Mouse (Mus musculus): ENCODE measurements around the gene Sdk1. TPM values are rescaled to one million over a fixed set of nuclear protein-coding genes. Genes with fewer than 3 reads are reported as not detected.

Sdk1 gene
- total RNA-seq, 2 experiments from 2014 or later: 14.0 to 15.4 TPM

DNA sequence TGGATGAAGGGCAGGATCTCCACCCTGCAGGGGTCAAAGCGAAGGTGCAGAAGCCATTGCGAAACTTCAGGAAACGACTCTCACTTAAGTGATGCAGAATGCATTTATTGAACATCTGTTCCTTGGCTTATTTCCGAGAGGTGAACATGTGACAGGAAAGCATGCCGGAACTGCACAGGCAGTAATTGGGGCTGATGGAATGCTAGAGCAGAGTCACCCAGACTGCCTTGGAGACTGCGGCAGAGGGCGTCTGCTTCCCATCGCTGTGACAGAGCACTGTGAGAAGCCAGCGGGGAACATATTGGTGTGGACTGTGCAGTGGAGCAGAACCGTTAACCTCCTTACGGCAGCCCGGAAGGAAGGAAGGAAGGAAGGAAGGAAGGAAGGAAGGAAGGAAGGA is 783.2 kb downstream of the Sdk1 start:
- no peak for DNase-seq (ENCODE audit: low spot score in 2 of 2)
- intact Hi-C loops (cut with DNase I): no loop called here

DNA sequence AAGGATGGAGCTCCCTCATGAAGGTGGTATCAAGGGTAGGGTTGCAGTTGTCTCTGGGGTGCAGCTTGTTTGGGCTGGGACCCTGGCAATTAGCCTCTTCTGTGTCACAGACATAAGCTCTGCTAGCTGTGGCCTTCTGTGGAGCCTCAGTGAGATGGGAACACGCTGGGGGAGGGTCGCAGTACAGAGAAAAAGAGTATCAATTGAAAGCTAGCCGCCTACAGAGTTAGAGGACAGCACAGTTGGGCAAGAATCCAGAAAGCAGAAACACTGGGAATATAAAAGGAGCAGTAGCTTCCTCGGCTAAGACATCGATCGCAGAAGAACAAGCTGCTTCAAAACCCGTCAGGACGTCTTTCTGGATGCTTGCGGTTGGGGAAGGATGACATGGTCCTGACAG is 795.2 kb downstream of the Sdk1 start:
- peak; percentile 41 to 62 for DNase-seq (ENCODE audit: low spot score in 2 of 2)
- intact Hi-C loops (cut with DNase I): no loop called here

DNA sequence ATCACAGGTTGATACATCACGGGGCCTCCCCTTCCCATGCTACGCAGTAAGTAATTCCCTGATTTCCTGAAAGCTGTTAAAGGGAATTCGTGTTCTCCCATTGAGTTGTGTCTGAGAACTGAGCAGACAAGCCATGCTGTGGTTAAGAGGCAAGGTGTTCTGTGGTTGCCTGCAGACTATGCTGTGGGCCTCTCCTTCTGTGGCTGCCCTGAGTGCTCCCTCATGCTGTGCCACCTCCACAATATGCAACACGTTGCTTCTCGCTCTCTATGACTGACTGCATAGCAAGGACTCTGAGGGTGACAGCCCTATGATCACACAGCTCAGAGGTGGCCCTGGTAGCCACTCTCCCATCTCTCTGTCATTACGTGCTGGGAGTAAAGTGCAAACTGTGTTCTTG is 797.9 kb downstream of the Sdk1 start:
- DNase-seq (ENCODE audit: low spot score in 2 of 2): no peak
- intact Hi-C loops (cut with DNase I): no loop called here

DNA sequence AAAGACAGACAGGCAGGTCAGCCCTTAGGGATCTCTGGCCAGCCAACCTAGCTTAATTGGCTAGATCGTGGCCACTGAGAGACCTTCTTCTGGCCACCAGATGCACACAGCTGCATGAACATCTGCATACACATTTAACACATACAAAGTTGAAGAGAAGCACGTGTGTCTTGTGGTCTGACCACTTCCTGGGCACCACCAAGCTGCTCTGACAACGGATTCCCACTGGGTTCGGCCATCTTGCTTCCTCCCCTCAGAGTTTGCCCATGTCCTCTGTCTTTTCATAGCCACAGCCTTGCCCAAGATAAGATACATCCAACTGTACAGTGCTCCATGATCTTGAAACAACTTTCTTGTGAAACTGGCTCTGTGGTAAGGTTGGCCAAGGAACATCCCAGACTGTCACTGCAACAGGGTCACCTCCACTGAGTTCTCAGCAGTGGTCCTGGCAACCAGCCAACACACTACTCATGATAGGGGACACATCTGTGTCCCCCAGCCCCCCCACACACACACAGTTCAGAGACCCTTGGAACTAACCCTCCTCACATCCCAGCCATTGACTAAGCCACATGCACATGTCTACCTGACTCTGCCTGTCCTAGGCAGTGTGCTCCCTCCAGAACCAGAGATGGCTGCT is 798.7 kb downstream of the Sdk1 start:
- intact Hi-C loops (cut with DNase I): no loop called here
- DNase-seq (ENCODE audit: low spot score in 2 of 2): no peak

DNA sequence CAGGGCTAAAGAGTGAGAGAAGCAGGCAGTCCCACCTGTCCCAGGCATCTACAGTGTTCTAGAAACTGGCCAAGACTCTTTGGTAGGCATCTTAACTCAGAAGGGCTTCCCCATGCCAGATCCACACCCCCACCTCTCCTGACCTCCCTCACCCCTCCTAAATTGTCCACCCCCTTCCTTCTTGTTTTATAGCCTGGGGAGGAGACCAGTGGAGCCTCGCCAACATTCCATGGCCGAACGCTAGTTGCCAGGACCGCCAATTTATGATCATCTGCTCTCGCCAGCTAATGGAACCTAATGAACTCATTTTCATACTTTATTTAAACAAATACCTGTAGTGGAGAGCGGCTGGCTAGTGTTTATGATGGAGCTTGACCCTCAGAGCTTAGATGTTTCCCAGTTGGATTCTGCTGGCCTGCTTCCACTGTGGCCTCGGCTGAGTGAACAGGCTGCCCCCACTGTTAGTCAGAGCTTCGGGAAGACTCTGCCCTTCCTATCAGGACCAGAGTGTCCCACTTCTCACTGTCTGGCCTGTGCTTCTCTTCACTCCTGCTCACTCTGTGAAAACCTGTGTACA is 800.0 kb downstream of the Sdk1 start:
- DNase-seq (ENCODE audit: low spot score in 2 of 2): no peak
- intact Hi-C loops (cut with DNase I): no loop called here

DNA sequence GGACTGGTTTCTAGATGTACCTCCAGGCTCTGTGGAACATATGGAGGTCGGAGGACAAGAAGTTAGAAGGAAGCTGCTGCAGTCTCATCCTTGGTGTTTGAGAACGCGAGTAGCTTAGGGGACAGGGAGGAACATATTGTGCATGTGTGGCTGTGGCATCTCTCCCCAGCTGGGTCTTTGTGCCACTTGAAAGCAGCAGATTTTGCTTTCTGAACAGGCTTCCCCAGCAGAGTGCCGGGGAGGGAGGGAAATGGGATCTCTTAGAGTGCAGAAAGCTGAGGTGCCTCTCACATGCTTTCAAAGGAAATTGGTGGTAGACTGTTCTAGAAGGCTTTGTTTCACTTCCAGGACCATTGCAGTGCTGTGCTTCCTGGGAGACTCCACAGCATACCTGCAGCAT is 820.5 kb downstream of the Sdk1 start:
- intact Hi-C loops (cut with DNase I): no loop called here
- DNase-seq (ENCODE audit: low spot score in 2 of 2): peak in 1 of 2 experiments; percentile 26

DNA sequence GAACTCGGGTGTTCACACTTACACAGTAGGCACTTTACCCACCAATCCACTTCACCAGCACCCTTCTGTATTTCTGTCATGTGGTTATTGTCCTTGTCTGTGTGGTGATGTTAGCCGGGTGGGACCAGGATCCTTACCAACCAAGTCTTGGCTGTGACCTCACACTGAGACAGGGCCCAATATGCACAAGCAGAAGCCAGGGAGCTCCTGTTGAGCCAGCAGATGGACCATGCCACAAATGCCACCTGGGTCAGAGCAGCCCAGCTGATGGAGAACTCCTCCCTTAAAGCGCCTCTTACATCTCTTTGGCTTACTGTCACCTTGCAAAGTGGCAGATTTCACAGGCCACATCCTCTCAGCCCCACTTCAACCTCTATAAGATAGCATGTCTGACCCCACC is 830.0 kb downstream of the Sdk1 start:
- intact Hi-C loops (cut with DNase I): no loop called here
- DNase-seq (ENCODE audit: low spot score in 2 of 2): no peak

DNA sequence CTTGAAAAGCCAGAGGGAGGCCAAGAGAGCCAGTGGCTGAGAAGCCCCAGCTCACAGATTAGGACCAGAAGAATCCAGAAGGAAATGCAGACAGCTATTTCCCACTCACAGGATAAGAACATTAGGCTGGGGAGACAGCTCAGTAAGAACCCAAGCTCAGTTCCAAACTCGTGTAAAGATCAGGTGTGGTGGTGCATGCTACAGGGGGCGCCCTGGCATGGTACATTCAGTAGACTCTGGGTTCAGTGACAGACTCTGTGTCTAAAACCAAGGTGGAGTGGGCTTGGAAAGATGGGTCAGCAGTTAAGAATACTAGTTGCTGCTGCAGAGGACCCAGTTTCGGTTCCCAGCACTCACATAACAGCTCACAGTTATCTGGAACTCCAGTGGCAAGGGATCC is 832.6 kb downstream of the Sdk1 start:
- DNase-seq (ENCODE audit: low spot score in 2 of 2): no peak
- intact Hi-C loops (cut with DNase I): no loop called here

DNA sequence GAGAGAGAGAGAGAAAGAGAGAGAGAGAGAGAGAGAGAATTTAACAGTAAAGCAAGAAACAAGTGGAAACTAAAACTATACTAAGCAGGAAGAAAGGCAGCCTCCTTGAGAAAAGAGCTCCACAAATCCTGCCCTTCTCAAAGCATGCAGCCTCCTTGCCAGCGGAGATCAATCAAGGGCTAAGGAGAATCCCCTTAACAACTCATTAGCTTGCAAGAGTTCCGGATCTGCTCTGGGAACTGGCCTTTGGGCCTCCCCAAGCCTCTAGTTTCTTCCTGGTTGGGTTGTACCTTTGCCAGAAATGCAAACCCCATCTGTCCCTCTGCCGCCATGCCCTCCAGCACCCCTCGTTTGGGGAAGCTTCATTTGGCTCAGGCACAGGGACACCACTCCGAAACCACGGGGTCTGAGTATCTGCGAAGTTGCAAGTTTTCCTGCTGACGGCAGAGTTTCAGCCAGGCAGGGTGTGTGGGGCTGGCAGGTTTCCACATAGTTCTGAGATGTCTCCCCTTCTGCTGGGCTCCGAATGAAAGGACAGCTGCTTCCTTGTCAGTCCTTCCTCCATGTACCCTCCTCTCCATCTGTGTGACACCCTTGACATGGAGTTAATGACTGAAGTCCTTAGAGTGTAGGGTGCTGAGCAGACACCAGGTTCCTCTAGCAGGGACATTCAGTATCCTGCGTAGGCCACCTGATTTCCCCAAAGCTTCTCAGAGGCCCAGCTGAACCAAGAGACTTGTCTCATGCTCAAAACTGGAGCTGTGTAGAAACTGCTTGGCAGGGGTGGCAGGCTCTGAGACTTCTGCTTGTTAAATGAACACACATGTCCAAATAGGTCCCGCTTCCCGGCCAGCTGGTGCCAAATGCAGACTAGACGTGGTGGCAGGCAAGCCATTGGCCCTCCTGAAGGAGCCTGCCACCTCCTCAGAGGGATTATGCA is 833.5 kb downstream of the Sdk1 start:
- DNase-seq (ENCODE audit: low spot score in 2 of 2): peak; percentile 68 to 87
- intact Hi-C loops (cut with DNase I): no loop called here

DNA sequence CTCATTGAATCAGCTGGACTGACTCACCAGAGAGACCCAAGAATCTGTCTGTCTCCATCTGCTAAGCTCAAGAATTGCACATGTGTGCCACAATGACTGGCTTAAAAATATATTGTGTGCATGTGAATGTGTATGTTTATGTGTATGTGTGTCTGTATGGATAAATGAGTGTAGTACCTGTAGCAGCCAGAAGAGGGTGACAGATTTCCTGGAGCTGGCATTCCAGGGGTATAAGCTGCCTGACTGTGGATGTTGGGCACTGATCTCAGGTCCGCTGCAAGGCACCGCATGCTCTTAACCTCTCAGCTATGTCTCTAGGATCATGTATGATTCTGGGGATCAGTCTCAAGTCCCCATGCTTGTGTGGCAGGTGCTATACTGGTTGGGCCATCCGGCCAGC is 839.4 kb downstream of the Sdk1 start:
- DNase-seq (ENCODE audit: low spot score in 2 of 2): no peak
- intact Hi-C loops (cut with DNase I): loop anchor here (10.0 kb wide), 1 partner anchor 234 kb away; no protein-coding TSS in a partner anchor

DNA sequence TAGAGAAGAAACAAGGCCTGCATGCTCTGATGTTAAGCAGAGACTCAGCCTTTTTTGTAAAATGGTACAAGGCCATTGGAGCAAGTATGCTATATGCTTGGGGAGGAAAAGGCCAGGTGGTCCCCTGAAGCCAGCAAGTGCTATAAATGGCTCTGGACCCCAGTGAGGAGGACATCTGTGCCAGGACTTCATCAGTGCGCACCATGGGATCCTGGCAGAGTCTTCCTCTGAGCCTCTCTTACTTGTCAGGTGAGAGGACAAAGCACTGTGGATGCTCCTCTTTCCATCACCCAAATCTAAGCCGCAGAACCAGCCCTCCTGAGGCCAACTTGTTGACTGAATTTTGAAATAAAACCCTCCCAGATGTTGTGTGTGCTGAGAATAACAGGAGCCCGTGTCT is 839.8 kb downstream of the Sdk1 start:
- intact Hi-C loops (cut with DNase I): loop anchor here (10.0 kb wide), 1 partner anchor 234 kb away; no protein-coding TSS in a partner anchor
- no peak for DNase-seq (ENCODE audit: low spot score in 2 of 2)

DNA sequence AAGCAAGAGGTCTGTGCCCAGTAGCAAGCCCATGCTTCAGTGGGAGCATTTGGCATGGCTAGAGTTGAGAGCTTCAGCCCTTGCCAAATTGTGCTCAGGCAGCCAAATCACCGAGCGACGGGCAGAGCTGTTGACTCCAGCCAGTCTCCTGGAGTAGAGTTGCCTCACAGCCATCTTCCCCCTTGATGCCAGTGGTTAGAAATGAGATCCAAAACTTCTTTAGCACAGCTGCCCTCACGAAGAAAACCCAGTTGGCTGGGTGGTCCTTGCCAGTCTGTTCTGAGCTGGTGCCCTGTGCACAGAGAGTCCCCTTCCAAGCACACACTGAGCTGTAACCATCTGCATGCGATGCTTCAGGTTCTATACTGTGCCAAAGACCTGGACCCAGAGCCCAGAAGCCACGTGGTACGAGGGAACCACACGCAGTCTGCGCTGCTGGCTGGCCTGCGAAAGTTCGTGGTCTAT is 855.1 kb downstream of the Sdk1 start:
- intact Hi-C loops (cut with DNase I): no loop called here
- no peak for DNase-seq (ENCODE audit: low spot score in 2 of 2)

DNA sequence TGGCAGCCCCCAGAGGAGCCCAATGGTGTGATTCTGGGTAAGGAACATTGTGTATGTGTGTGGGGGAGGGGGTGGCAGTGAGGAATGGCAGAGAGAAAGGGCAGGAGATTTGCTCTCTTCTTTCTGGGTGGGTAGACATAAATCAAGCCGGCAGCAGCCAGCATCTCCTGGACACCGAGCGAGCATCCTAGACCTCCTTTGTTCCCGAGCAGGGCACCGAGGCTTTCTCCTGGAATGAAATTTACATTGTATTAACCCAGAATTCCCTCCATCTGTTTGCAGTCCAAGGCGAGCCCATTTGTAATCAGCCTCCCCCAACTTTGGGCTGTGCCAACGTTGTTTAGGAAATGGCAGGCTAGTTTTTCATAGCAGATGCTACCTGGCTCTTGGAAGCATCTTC is 858.9 kb downstream of the Sdk1 start:
- no peak for DNase-seq (ENCODE audit: low spot score in 2 of 2)
- intact Hi-C loops (cut with DNase I): no loop called here

DNA sequence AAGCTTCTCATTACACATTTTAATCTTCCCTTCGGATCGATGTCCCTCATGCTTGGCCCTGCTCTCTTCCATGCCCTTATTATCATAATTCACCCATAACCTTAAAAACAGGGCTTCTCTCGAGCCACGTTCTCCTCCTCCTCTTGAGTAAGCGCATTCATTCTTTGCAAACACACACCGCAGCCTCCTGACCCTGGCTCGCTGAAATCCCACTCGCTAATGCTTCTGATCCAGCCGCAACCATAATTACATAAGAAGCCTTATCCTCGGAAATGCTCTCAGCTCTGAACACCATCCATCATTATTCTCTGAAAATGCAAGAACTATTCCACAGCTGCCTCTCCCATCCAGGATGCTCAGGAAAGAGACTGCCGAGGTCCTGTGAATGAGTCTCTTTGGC is 866.1 kb downstream of the Sdk1 start:
- no peak for DNase-seq (ENCODE audit: low spot score in 2 of 2)

DNA sequence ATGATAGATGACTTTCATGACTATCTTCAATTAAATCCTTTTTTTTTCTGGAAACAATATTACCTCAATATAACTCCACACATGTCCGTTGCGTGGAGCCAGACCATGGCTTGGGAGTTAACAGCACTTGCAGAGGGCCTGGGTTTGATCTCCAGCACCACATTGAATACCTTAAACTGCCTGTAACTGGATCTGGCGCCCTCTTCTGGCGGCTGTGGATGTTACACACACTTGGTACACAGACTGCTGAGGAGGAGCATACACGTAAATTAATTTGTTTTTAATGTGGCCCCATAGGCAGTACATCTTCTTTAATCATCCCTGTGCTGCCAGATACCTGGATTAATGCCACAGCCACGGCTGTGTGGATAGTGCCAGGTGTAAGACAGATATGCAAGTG is 870.7 kb downstream of the Sdk1 start:
- no peak for DNase-seq (ENCODE audit: low spot score in 2 of 2)
- intact Hi-C loops (cut with DNase I): no loop called here

More for the DNA sequence above, 866.1 kb downstream of the Sdk1 start:
- intact Hi-C loops (cut with DNase I): no loop called here

DNA sequence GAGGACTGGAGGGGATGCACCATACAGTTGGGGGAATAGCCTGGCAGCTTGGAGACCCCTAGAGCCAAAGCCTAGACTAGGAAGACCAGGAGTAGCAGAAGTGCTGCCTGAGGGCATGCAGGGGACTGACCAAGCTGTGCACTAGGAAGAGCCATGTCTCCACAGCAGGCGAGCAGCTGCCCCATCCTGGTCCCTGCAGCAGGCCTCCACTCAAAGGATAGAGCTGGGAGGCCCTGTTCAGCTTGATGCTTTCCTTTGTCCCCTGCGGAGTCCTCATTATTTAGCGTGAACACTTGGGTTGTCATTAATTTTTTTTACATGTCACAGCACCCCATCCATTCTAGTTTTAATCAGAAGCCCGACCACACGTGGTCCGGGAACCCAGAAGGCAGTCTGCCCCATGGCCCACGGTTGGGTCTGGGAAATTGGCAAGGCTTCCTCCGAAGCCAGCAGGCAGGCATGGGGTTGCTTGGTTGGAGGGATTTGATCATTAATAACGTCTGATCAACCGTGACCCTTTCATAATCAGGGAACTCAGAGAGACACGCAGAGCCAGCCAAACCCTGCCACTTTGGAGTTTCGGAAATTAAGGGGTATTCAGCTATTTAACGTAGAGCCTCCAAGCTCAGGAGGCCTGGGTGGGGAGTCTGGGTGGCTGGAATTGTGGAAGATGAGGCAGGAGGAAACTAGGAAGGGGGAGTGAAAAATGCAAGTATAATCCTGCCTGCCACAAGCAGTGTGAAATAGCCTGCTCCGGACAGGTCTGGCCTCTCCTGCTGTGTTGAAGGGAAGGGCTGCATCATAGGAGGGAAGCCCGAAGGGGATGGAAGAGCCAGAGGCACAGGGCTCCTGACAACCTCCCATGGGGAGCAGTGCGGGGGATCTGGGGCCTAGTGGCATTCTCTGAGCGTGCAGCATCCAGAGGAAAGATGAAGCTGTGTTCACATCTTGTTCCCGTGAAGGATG is 872.2 kb downstream of the Sdk1 start:
- intact Hi-C loops (cut with DNase I): no loop called here
- DNase-seq (ENCODE audit: low spot score in 2 of 2): no peak

DNA sequence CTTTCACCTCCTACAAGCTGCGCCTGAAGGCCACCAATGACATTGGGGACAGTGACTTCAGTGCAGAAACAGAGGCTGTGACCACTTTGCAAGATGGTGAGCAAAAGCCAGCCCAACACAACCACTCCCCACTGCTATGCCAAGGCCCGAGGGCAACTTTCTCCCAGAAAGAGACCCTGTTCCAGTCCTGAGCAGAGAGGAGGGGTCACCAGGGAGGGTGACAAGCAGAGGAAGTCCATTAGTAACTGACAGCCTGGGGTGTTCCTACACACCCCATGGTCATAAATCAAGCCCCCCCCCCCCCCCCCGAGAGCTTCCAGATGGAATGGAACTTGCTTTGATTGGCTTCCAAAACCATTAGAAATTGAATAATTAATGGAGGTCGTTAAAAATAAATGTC is 886.5 kb downstream of the Sdk1 start:
- intact Hi-C loops (cut with DNase I): no loop called here
- DNase-seq (ENCODE audit: low spot score in 2 of 2): no peak

DNA sequence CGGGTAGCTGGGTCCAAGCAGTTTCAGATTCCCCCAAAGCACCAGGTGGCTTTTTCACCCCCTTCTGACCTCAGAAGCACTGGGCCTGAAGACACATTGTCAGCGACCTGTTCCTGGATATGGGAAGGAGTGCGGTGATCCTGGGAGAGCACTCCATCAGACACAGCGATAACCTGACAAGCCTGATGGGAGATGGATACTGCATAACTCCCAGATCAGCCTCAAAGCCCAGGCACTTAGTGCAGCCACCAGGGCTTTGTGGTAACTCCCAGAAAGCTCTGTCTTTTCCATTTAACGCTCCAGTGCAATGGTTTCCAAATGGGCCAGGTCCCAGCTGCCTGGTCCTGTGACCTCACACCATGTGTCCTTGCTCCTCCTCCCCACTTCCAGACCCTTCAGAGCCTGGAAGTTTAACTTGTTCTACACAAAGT is 886.9 kb downstream of the Sdk1 start:
- intact Hi-C loops (cut with DNase I): no loop called here

DNA sequence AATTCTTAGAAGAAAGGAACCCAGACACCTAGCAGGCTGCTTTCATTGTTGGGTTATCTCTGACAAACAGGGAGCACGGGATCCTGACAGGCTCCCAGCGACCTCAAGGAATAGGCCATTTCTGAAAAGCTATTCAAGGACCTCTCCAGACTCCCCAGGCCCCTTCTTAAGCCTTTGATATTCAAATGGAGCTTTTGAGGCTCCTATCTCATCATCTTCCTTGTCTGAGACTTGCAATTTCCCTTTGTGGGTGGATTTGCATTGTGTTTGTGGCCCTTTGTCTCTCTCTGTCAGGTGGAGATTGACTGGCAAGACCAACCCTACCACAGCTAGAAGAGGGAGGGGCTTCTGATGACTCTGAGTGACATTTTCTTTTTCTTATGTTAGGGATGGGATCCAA is 888.7 kb downstream of the Sdk1 start:
- DNase-seq (ENCODE audit: low spot score in 2 of 2): no peak
- intact Hi-C loops (cut with DNase I): no loop called here

More for the DNA sequence above, 886.9 kb downstream of the Sdk1 start:
- no peak for DNase-seq (ENCODE audit: low spot score in 2 of 2)
